Mouse (Mus musculus) left cerebral cortex, postnatal 25 days (tissue): ENCODE measurements at regions not wholly inside any gene's neighbourhood (a gene's known extent, or its start where the extent isn't known, plus 50 kb on each side); places are given as distances from the start of the nearest gene placed in this dataset.
"Not testable (repeated sequence)": the region's sequence is repeated elsewhere in the genome, so short reads cannot be mapped to it uniquely, and the experiment has no call there.

Source experiments
- DNase-seq, 2 experiments: peaks; one replicate each; pipeline ENCODE4 v3.0.0; 2022; ENCODE audit warnings: low spot score in 2 of 2, mixed read lengths in 1 of 2
- intact Hi-C: fragments of 180-260 bp; cut with DNase I; formaldehyde crosslinking; loops from one replicate; pipeline ENCODE4 v1.15.1; 2025

DNA sequence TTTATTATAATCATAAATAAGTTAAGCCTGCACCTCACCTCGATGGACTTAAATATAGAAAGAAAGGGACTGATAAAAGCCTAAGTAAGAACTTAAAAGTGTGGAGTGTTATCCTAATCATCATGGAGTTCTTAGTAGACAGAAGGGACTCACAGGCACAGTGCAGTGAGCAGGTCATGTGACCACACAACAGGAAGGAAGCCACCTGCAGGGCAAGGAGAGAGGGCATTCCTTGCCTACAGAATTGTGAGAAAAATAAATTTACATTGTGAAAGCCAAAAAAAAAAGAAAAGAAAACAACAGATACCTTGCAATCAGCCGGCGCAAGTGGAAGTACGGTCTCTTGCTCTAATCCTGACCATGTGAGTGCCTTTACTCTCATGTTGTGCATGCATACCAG is 454.8 kb downstream of the Zpld1 start:
- DNase-seq, intact Hi-C loops: not testable (repeated sequence)
